Mouse (Mus musculus) megakaryocyte, embryonic 14.5 days (primary cell): Measurements from ENCODE around the gene Plagl1.

Experiments used
- FLI1 ChIP-seq: IDR thresholded peaks from 2 replicates; pipeline ENCODE4 v1.6.1; 2012; ENCODE audit warnings: low read length, inconsistent platforms, mixed read lengths
- GATA1 ChIP-seq: IDR thresholded peaks from 3 replicates; pipeline ENCODE4 v1.6.1; 2012; ENCODE audit warnings: mixed read lengths, low read length, inconsistent platforms, borderline replicate concordance

DNA sequence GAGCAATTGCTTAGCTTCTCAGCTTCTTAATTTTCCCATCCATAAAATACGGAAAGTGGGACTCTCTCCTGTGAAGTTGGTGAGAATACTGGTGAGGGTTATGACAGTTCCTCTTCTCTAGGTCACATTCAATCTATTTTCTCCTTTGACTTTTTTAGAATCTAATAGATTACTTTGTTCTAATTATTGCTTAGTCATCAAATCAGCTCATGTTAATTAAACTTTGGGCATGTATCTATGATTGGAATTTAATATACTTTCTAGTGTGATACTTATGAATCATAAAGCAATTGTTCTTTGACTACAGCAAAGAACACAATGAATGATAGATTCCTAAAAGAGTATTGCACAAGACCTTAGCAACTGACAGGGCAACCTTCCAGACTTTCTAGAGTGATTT is 38.6 kb downstream of the Plagl1 start:
- no peak for TF ChIP-seq GATA1
- no peak for TF ChIP-seq FLI1
